Mouse (Mus musculus): ENCODE measurements around the gene Ak3. TPM values are rescaled to one million over a fixed set of nuclear protein-coding genes. Genes with fewer than 3 reads are reported as not detected.

Gene Ak3
- total RNA-seq, 1 experiment from 2014 or later = 233 TPM

DNA sequence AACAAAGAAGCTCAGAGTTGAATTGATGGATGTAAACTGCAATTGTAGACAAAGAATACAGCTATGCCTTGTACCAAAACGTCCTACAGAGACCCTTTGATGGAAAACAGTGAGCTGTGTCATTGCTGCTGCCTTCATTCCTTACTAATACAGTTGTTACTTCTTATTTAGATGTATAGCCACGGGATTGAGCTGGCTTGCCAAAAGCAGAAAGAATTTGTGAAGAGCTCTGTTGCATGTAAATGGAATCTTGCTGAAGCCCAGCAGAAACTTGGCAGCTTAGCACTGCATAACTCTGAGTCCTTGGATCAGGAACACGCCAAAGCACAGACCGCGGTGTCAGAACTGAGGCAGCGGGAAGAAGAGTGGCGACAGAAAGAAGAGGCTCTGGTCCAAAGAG is 52.9 kb downstream of the Ak3 start:
- DNase-seq = no peak

DNA sequence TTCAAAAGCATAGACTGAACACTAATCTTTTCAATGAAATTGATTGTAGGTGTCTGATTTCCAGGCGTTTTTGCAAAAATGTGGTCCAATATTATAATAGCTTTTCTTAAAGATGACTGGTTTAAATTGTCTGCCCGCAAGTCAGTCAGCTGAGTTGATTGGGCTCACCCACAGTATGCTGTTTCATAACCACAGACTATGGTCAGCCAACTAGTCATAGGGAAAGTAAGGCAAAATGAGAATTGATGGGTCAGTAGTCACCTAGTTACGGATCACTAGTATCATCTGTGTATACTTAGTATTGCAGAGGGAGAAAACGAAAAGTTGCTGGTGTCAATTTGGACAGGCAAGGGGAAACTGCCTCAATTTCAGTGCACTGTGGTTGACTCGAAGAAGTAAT is 56.4 kb downstream of the Ak3 start:
- no peak for DNase-seq

GRCm38 (mm10) chr19:28990590-28991221 is 57.1 kb downstream of the Ak3 start:
- no peak for DNase-seq

- peak; percentile 100 for DNase-seq
Measured at GRCm38 (mm10) chr19:28990194-28990589, 57.6 kb downstream of the Ak3 start, which contains the start of gene Cdc37l1. Cdc37l1 (plus strand) TSS chr19:28990352.

GRCm38 (mm10) chr19:28989515-28989914 is 58.2 kb downstream of the Ak3 start:
- no peak for DNase-seq

DNA sequence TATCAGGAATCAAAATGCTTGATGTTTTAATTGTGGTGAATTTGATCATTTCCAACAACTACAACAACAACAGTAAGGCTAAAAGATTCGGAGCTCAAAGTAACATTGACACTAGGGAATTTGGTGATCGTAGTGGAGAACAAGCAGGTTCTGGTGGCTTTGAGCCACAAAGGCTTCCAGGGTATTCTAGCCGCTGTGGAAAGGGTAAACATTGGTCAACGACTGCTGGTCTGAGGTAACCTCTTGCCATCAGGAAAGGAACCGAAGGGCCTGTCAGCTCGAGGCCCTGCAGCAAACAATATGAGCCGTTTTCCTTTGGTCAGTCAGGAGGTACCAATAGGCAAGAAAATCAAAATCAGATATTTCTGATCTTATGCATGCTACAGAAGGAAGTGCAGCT is 65.1 kb downstream of the Ak3 start:
- no peak for DNase-seq

DNA sequence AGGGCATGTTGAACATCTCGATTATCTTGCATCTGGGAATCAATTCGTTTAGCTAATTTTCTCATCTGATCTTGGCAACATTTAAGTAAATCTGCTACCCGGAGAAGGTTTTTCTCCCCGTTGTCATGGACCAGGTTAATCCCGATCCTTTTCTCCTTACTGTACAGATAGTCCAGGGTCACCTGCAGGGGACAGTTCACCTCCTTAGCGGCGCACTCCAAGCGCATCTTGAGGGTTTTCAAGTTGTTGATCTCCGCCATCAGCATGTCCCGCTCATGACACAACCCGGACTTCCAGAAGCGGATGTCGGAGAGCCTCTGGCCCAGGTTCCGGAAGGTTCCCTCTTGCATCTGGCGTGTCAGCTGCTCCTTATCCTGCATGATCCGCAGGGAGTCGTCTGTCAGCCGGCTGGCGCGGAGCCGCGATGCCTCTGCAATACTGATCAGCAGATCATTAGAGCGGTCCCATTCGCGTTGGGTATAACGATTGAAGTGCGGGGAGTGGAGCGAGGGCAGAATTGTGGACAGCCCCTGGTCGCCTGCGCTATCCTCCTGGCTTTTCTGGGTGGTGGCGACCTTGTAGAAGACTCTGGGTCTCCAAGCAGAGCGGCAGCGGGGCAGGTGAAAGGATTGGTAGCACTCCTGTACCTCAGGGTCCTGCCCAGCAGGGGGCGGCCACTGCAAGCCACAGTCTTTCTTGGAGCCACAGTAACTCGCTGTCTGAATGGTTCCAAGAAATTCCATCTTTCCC is 72.7 kb downstream of the Ak3 start:
- peak; percentile 88 for DNase-seq

Other genes starting within 250 kb of the Ak3 start
- gene Slc1a1, start 212.9 kb downstream of the Ak3 start, total RNA-seq (2021) = 1.4 and 1.6 TPM in 2 replicates
- gene Plpp6, start 84.0 kb downstream of the Ak3 start, total RNA-seq (2021) = 22.8 and 27.4 TPM in 2 replicates
- gene 4430402I18Rik, start 80.2 kb downstream of the Ak3 start, total RNA-seq (2021) = 11.4 and 12.2 TPM in 2 replicates
- 43.0 and 50.8 TPM in 2 replicates for gene Cdc37l1, start 57.6 kb downstream of the Ak3 start, total RNA-seq (2021)
- gene Rcl1, start 53.4 kb upstream of the Ak3 start, total RNA-seq (2021) = 36.1 and 39.4 TPM in 2 replicates
- 19.6 and 22.3 TPM in 2 replicates for gene Jak2, start 203.9 kb upstream of the Ak3 start, total RNA-seq (2021)